Mouse (Mus musculus) left cerebral cortex, postnatal 10 days (tissue): Measurements from ENCODE around the gene Slc52a3. TPM values are rescaled to one million over a fixed set of nuclear protein-coding genes. Genes with fewer than 3 reads are reported as not detected.

ENCODE experiments used
- DNase-seq, 2 experiments: peaks; one replicate each; pipeline ENCODE4 v3.0.0; 2021 to 2022; ENCODE audit warnings: low spot score in 2 of 2, mixed read lengths in 1 of 2; ENCODE audit errors: extremely low spot score in 1 of 2
- intact Hi-C: fragments of 180-260 bp; cut with DNase I; formaldehyde crosslinking; loops from one replicate; pipeline ENCODE4 v1.15.1; 2025
- total RNA-seq, 2 experiments: library from RNA; stranded (reverse); gene quantifications; 2 replicates each; pipeline ENCODE4 v1.2.3; 2021

Slc52a3 gene
- 1 to 10 TPM; 3.0 to 3.6 TPM for total RNA-seq

DNA sequence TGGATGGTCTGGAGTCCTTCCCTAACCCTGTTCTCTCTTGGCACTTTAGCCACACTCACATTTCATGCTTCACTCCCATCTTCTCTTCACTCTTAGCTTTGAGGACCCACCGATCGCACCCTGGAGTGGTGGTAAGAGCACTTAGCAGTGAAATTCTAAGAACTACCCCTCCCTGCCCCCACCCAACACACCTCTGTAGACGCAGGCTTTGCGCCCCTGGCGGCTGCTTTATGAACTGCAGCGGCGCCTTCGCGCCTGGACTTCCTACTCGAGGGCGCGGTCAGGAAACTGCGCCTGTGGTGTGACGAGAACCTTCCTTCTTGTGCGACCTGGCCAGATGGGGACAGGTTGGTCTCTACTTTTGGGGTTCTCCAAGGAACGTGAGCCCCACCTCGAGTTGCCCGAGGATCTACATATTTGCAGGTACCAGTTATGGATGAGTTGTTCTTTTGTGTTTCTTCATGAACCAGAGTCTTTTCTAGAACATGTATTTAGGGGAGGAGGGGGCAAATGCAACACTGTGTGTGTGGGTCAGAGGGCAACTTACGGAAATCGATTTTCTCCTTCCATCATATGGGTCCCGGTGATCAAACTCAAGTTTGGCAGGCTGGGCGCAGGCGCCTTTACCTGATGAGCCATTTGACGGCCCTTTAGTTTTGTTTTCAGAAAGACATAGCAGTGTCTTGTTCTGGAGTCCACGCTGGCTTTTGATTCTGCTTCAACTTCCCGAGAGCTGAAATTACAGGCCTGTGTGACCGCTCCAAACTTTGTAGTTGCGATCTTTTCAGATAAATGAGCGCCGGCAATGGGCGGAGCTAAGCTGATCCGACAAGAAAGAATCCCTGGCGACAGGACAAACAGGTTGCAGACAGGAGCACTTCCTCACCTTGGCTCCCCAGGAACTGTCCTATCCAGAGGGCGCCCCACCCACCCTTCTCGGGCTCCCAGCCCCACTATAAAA lies at the start of gene Slc52a3:
TSS of gene Slc52a3 (plus strand) at position 283 of the 961 bp plus-strand sequence.
- intact Hi-C loops: no loop called here
- peak; percentile 57 to 90 for DNase-seq

DNA sequence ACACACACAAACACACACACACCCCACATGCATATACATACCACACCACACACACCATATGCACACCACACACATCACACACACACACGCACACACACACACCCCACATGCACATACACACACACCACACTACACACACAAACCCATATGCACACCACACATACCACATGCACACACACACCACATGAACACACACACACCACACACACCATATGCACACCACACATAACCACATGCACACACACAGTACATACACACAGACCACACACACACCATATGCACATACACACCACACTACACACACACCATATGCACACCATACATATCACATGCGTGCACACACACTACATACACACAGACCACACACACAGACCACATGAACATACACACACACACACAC lies 48.7 kb upstream of the Slc52a3 start:
- DNase-seq: no peak
- intact Hi-C loops: no loop called here

DNA sequence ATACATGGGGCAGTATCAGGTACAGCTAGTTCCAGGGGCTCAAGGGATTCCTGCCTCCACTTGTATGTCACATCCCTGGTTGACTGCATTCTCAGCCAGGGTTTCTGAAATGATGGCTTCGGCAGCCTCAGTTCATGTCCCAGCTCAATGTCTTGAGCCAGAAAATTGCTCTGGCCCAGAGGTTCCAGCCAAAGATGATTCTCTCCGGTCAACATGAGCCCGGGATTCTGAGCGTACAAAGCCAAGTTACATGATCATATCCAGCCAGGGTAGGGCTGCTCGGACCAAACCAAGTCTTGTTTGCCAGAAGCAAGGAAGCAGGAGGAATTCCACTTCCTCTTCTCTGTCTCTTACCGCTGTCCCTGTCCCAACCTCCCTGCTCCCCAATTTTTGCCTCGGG lies 48.0 kb upstream of the Slc52a3 start:
- intact Hi-C loops: no loop called here
- no peak for DNase-seq

DNA sequence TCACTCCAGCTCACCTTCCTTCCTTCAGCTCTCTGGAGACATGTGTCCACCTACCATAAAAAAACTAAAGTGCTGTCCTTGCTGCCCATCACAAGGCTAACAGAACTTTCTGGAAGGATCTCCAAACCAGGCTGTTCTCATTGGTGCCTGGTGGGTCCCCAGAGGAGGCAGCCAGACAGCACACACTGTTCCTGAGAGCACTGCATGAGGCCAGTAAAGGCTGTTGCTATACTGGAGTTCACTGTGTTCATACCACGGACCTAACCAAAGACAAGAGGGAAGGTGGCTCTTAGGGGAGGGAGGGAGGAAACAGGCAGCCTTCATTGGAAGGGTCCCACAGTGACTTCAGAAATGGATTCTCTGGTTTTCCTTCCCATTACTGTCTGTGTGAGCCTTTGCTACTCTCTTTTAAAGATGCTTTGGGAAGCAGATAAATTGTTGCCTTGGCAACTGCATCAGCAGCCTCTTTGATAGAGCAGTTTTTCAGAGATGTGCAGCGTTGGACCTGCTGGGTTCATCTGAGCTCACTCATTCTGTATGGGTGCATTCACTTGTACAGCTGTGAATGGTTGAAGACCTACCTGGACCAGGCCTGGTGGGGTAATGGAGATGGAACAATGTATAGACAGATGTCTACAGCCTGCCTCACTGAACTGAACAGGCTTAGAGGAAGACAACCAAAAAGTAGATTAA lies 47.1 kb upstream of the Slc52a3 start:
- DNase-seq: peak in 1 of 2 experiments; percentile 53
- intact Hi-C loops: no loop called here

DNA sequence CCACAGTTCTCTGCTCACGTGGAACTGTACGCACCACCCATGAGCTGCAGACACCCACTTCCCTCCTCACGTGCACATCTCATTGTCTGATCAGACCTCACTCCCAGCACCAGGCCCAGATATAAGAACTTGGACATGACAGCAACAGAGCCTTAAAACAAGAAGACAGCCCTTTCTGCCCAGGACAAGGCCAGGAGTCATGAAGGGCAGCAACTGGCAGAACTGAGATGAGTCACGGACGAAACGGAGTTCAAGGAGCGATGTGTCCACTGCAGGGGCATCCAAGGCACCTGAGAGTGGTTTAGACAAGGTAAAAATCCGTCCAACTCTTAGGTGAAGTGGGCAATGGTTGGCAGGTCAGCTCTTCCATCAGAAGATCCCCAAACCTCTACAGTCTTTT lies 42.6 kb upstream of the Slc52a3 start:
- DNase-seq: no peak
- intact Hi-C loops: no loop called here

DNA sequence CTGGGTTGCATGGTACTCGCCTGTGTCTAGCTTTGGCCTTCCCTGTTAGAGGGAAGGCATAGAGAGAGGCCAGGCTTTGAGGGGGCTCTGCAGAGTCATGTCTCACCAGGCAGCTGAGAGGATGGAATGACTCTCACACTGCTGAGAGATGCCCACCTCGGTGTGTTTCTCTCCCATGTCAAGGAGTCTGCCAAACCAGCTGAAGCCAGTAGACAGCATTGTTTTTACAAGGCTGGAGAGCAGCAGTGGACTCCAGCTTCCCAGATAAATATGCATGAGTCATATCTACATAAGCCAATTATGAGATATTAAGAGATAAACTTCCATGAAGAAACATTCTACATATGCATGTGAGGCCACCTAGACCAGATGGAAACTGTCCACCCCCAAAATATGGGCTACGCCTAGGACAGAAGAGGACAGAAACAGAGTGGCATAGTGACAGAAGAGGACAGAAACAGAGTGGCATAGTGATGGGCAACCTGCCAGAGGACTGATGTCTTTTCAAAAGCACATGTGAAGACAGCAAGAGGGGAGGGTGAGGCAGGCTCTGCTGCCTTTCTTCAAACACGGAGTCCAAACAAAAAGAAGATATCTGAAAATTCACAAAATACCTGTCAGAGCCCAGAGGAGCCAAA lies 39.7 kb upstream of the Slc52a3 start:
- intact Hi-C loops: no loop called here
- DNase-seq: no peak

DNA sequence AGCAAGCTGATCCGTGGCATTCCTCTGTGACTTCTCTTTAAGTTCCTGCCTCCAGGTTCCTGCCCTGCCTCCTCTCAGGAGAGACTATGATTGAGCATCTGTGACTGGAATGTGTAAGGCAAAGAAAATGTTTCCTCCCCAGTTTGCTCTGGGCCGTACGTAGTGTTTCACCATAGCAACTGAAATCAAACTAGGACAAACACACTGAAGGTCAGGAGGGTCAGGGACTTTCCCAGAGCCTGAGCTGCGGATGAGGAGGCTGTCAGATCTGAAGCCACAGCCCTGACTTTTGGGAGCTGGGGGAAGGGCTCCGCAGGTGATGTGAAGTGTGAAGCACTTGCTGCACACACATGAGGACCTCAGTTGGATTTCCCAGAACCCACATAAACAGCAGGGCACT lies 37.0 kb upstream of the Slc52a3 start:
- intact Hi-C loops: no loop called here
- DNase-seq: no peak

DNA sequence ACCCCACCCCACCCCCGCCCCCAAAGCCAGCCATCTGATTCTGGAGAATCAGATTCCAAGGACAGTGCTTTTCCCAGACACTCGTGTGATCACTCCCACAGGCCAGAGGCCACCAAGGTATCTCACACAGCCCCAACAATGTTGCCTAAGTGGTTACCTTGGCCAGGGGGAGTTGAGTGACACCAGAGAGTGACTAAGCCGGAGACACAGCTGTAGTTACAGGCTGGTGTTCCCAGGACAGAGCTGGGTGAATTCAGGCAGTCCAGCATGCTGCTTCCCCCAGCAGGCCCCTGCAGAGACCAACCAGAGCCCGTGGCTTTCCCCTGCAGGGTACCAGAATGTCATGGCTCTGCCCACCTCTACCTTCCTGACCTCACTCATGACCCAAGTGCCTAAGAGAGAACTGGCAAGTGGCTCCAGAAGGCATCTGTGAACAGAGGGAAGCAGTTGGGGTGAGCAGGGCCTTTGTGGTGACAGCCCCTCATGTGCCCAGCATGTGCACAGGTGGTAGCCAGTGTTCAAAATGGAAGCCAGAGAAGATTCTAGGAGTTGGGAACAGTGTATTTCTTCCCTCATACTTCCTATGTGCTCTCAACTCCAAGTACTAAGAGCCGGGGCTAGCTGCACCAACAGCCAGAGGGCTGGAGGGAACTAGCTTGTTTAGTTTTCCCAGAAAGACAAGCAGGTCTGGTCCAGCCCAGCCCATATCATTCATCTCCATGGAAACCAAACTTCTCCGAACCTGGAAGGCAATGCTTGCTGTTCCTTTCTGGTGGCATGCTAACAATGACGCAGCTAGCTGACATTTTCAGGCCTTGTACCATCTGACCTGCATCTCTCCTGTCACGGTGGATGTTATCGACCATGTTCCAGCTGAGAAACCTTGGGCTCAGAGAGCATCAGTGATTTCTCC lies 34.8 kb upstream of the Slc52a3 start:
- intact Hi-C loops: no loop called here
- DNase-seq: no peak

DNA sequence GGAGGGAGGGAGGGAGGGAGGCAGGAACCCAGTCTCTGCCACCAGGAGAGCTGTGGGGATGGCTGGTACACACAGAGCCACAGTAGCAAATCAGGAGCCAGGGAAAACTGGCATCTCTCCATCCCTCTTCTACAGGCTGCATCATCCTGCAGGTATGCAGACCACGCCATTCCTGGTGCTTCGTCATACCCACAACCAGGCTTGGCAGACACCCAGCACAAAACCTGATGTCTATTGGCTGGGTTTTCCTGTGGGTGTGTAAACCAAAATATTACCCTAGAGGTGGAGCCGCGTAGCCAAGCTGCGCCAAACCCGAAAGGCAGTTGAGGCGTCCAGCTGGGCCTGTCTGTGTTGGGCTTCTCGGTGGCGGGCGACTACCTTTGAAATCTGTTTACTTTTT lies 33.8 kb upstream of the Slc52a3 start:
- DNase-seq: peak; percentile 42 to 81
- intact Hi-C loops: no loop called here

DNA sequence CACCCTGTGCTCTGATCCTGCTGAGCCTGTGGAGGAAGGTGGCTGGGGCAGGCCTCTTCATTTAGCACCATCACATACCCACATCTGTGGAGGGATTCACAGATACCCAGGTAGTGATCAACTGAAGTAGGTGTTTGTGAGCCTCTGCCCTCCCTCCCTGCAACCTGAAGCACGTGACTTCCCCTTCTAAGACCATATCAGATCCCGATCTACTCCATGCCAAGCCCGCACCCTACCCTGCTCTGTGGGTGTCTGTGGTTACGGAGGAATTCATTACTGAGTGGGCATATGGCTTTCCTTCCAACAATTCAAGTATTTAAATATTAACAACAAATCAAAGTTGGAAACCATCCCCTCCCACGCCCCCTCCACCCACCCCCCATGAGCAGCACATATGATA lies 33.0 kb upstream of the Slc52a3 start:
- intact Hi-C loops: no loop called here
- no peak for DNase-seq

DNA sequence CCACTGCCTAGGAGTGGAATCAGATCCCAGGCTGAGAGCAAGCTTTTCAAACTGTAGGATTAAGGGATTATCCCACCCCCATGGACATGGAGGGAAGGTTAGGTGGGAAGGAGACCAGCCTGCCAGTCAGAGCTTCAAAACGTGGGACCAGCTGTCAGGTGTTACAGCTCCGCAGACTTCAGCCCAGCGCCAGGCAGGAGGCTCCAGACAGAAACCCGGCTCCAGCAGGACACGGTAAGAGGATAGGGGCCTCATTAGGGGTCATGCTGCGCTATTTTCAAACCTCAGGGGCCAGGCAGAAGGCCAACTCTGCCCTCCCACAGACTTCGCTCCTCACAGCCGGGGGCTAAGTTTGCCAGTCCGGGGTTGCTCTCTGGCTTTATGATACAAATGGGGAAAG lies 32.3 kb upstream of the Slc52a3 start:
- intact Hi-C loops: no loop called here

DNA sequence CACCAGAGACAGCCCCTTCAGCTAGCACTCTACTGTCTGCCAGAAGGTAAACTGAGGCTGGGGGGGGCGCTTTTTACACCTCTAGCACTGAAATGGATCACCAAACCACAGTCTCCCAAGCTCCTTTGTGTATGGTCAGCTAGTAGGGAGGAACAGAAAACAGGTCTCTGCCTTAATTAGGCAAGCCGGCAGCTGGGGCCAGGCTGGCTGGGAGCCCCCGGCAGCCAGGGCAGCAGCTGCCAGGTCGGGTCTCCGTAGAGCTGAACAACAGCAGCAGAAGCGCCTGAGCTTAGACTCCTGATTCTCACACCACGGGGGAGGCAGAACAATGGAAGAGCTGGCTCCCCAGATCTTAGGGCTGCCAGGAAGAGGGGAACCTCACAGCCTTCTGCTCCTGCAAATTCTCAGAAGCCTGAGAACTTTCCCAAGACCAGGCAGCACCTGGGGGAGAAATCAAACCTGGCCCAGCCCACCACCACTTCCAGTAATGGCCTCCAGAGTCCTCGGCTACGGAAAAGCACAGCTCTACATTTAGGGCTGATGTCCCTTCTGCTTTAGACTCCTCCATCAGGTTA lies 29.0 kb upstream of the Slc52a3 start:
- DNase-seq: no peak
- intact Hi-C loops: no loop called here

More for the DNA sequence above, 32.3 kb upstream of the Slc52a3 start:
- no peak for DNase-seq

DNA sequence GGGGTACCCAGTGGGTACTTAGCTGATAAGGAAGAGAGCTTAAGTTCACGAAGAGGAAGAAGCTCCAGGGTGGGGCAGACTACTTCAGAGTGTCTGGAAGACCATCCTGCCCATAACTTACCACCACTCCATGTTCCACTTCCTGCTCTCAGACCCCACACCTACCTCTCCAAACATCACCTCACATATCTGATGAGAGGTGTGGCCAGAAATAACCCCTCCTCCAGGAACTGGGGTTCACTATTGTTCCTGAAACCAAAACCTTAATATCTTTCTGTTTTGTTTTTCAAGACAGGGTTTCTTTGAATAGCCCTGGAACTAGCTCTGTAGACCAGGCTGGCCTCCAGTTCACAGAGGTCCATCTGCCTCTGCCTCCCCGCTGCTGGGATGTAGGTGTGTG lies 28.5 kb upstream of the Slc52a3 start:
- DNase-seq: no peak
- intact Hi-C loops: no loop called here

DNA sequence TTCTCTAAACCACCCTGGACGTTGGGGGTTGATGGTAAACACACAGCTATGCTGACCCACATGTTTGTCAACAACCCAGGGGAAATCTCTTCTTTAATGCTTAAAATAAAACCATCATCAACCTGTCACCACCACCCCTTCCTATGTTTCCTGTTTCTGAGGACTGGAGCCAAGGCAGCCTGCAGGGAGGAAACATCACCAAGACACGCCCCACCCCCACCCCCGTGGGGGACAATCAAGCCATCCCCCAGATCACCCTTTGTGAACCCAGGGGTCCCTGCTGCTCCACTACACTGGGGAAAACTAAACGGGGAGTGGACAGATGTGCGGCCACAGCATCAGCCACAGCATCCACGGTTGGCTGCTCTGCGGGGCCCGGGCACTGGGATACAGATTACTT lies 27.9 kb upstream of the Slc52a3 start:
- intact Hi-C loops: no loop called here
- DNase-seq: no peak

DNA sequence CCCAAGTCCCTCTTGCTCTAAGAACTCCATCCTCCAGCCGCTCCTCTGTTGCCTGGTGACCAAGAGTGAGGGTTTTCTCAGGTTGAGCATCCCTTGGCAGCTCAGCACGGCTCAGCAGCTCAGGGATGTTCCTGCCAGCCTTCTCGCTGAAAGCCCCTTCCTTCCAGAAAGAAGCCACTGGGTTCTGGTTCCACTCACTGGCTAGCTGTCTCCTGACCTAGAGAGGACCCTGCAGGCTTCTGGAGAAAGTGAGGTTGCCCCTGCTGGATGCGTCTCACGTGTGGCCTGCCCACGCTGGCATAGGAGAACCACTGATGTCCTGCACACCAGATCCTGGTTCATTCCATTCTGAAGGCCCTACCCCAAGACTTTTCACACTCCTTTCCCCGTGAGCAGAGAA lies 27.3 kb upstream of the Slc52a3 start:
- no peak for DNase-seq
- intact Hi-C loops: no loop called here

DNA sequence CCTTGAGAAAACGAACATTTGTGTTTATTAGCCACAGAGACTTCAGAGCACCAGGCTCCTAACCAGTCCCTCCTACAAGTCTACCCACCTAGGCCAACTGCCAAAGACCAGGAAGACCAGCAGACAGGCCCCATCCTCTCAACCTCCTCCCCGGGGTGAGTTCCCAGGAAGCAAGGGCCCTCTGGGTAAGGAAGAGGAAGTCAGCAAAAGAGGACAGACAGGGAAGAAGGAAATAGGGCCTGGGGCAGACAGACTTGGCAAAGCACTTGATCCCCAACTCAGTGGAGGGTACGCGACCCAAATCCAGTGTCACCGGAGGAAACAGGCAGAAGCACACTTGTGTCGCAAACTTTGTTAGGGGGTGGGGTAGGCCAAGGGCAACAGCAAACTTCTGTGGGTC lies 26.9 kb upstream of the Slc52a3 start:
- intact Hi-C loops: no loop called here
- DNase-seq: no peak

DNA sequence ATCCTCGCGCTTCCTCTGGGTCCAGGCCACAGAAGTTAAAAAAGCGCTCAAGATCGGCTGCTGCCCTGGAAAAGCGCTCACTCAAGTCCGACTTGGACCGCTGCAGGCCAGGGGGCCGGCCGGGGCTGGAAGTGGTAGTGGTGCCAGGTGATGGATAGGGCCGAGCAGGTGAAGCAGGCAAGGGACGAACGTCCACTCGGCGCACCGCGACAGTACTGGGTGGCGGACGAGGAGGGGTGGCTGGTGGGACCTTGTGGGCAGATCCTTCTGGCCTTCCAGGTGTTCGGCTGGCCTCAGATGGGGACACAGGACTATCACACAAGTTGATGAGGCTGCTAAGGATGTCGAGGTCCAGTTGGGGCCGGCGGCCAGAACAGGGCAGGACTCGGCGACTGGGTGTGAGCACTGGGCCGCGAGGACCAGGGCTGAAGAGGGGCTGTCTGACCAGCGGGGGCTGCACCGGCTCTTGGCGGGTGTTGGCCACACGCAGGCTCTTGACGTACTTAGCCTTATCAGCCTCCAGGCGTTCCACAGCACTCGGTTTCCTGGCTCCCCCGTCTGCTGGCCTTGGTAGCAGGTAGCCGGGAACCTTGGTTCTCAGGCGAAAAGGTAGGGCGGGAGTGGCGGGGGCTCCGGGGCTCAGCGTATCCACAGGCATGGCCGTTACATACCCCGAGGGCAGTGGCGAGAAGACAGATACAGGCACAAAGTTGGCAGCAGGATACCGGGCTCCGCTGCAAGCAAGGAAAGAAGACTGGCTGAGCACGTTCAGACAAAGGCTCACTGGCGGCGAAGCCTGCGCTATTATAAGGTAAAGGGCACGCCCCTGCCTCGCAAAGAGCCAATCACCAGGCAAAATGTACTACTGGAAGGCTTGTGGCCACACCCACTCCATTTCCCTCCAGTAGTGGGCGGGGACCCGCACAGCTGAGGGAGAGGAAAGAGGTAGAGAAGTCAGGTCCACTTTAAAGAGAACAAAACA lies 25.8 kb upstream of the Slc52a3 start:
- DNase-seq: peak; percentile 80 to 86
- intact Hi-C loops: no loop called here
